Comparison of ENCODE assay signal across 27 mouse cellular contexts in genomic region chr9:66673771-66674170, GRCm38 (mm10). TPM values are rescaled to one million over a fixed set of nuclear protein-coding genes. Genes with fewer than 3 reads are reported as not detected.
A peak's percentile ranks its signal among the peaks of the same experiment; 100 is the strongest.
DNase-seq lines count a peak whose midpoint lies in the region; ATAC-seq and TF ChIP-seq lines count a peak whose summit lies in the region.
"Had no signal": no experiment of that assay in that cellular context is flagged by ENCODE, and none has a peak within 500 bp of the region (broad histone marks: within the 10 kb centered on the region; RNA-seq: fewer than 3 reads in every experiment).

No protein-coding gene starts in this region.

- no peak for DNase-seq in heart, adult 2 months
- peak; percentile 25 for DNase-seq in heart, postnatal 0 days (ENCODE audit: low spot score)
- DNase-seq in heart, postnatal 36 days = no peak
- DNase-seq in Muller cell, postnatal 12 days (ENCODE audit: inconsistent ontology term) = peak; percentile 48
- peak; percentile 30 for DNase-seq in naive thymus-derived CD4-positive, alpha-beta T cell, adult 2 months (ENCODE audit: low read depth)
- no peak for DNase-seq in kidney, postnatal 14 days
- DNase-seq: adrenal gland, adult 2 months; cerebellum, adult 2 months; cerebellum, postnatal 14 days; forebrain, postnatal 0 days; gastrocnemius, postnatal 10 days; kidney, adult 2 months; layer of hippocampus, postnatal 36 days; left cerebral cortex, postnatal 4 days; liver, postnatal 0 days; lung, postnatal 4 days; thymus, postnatal 4 days had no signal

- no peak for ATAC-seq in heart, embryonic 12.5 days (ENCODE audit: insufficient number of reproducible peaks, low FRiP score)
- ATAC-seq in heart, postnatal 0 days (ENCODE audit: insufficient read depth, low read depth) = peak; percentile 49
- ATAC-seq: forebrain, postnatal 0 days; liver, embryonic 12.5 days; liver, postnatal 0 days had no signal

- 0 out of 2 replicates have a peak overlapping the region, but pooled peaks have one; percentile 2 for H3K27ac ChIP-seq in heart, embryonic 12.5 days (ENCODE audit: poor library complexity, severe bottlenecking)
- no peak overlapping the region for H3K27ac ChIP-seq in heart, adult 2 months
- peak overlapping the region; percentile 38 for H3K27ac ChIP-seq in heart, postnatal 0 days (ENCODE audit: low read depth)
- H3K27ac ChIP-seq: forebrain, embryonic 12.5 days; hindbrain, embryonic 14.5 days; kidney, postnatal 0 days; liver, embryonic 12.5 days; midbrain, embryonic 12.5 days; neural tube, embryonic 13.5 days had no signal

- H3K27me3 ChIP-seq in heart, embryonic 12.5 days (replicated peaks) = no peaks in the 10 kb centered on the region
- H3K27me3 ChIP-seq in heart, adult 2 months (ENCODE audit: control insufficient read depth, insufficient read depth, low read length) = no peaks in the 10 kb centered on the region
- no peaks in the 10 kb centered on the region for H3K27me3 ChIP-seq in heart, postnatal 0 days (ENCODE audit: control insufficient read depth, insufficient read depth, low read length)
- H3K27me3 ChIP-seq: forebrain, embryonic 12.5 days; liver, embryonic 12.5 days; megakaryocyte, embryonic 14.5 days; midbrain, embryonic 12.5 days; neural tube, embryonic 13.5 days had no signal

- no peaks in the 10 kb centered on the region for H3K79me2 ChIP-seq in heart, adult 2 months (replicated peaks; ENCODE audit: control insufficient read depth, insufficient read depth, low read length)

- TF ChIP-seq CTCF in heart, adult 2 months (IDR thresholded peaks at IDR 0.05) = no peak
- TF ChIP-seq CTCF in heart, postnatal 0 days (IDR thresholded peaks at IDR 0.05; ENCODE audit: low read depth) = no peak

- intact Hi-C loops in heart, adult 2 months (cut with DNase I) = no loop called here
- intact Hi-C loops in heart, postnatal 36 days (cut with DNase I) = no loop called here

- H3K4me1 ChIP-seq in heart, embryonic 12.5 days (replicated peaks) = peaks cover 19% of the 10 kb centered on the region
- no peaks in the 10 kb centered on the region; the same call in 1 of the 2 replicates for H3K4me1 ChIP-seq in heart, adult 2 months (ENCODE audit: control insufficient read depth, insufficient read depth, low read length)
- H3K4me1 ChIP-seq in heart, postnatal 0 days (ENCODE audit: control insufficient read depth, insufficient read depth) = peaks cover 21% of the 10 kb centered on the region
- H3K4me1 ChIP-seq: forebrain, embryonic 12.5 days; liver, embryonic 12.5 days; midbrain, embryonic 12.5 days; neural tube, embryonic 13.5 days had no signal

- H3K9me3 ChIP-seq in heart, embryonic 12.5 days (replicated peaks) = no peaks in the 10 kb centered on the region; the same call in 1 of the 2 replicates
- no peaks in the 10 kb centered on the region for H3K9me3 ChIP-seq in heart, postnatal 0 days (replicated peaks; ENCODE audit: control insufficient read depth, low read length)
- H3K9me3 ChIP-seq: forebrain, embryonic 12.5 days; liver, embryonic 12.5 days; midbrain, embryonic 12.5 days; neural tube, embryonic 13.5 days had no signal

- H3K36me3 ChIP-seq in heart, embryonic 12.5 days = no peaks in the 10 kb centered on the region
- no peaks in the 10 kb centered on the region for H3K36me3 ChIP-seq in heart, adult 2 months (ENCODE audit: control insufficient read depth, insufficient read depth, low read length)
- H3K36me3 ChIP-seq in heart, postnatal 0 days (replicated peaks; ENCODE audit: control insufficient read depth, insufficient read depth, low read length) = no peaks in the 10 kb centered on the region
- H3K36me3 ChIP-seq: forebrain, embryonic 12.5 days; liver, embryonic 12.5 days; midbrain, embryonic 12.5 days; neural tube, embryonic 13.5 days had no signal

- H3K4me3 ChIP-seq in heart, embryonic 12.5 days = no peak overlapping the region
- H3K4me3 ChIP-seq in heart, adult 2 months = no peak overlapping the region
- H3K4me3 ChIP-seq in heart, postnatal 0 days (ENCODE audit: low read depth, low read length) = no peak overlapping the region
- H3K4me3 ChIP-seq: forebrain, embryonic 12.5 days; liver, embryonic 12.5 days; megakaryocyte, embryonic 14.5 days; midbrain, embryonic 12.5 days; myocyte; neural tube, embryonic 13.5 days had no signal

- TF ChIP-seq EP300 in heart, adult 2 months (IDR thresholded peaks at IDR 0.05; ENCODE audit: insufficient read depth, low read depth, low read length) = no peak
- no peak for TF ChIP-seq EP300 in heart, postnatal 0 days (IDR thresholded peaks at IDR 0.05; ENCODE audit: low read depth)

- WGBS in heart, embryonic 12.5 days = 20% methylated on average over 2 of the region's 2 CpGs
- WGBS in heart, adult 2 months = 44% methylated on average over 2 of the region's 2 CpGs
- WGBS in heart, postnatal 0 days = 7% methylated on average over 2 of the region's 2 CpGs

- no peak overlapping the region for H3K9ac ChIP-seq in heart, embryonic 12.5 days
- no peak overlapping the region for H3K9ac ChIP-seq in heart, adult 2 months (ENCODE audit: low read depth, low read length)
- no peak overlapping the region for H3K9ac ChIP-seq in heart, postnatal 0 days (replicated peaks; ENCODE audit: low read depth, low read length)
- H3K9ac ChIP-seq: forebrain, embryonic 12.5 days; forebrain, postnatal 0 days; hindbrain, embryonic 14.5 days; liver, embryonic 12.5 days; liver, postnatal 0 days; midbrain, embryonic 12.5 days; neural tube, embryonic 13.5 days had no signal

- no peak for TF ChIP-seq POLR2A in heart, adult 2 months (IDR thresholded peaks at IDR 0.05; ENCODE audit: insufficient read depth, low read depth, low read length)

- no peak overlapping the region for H3K4me2 ChIP-seq in heart, embryonic 12.5 days
- H3K4me2 ChIP-seq in heart, postnatal 0 days (ENCODE audit: low read depth, low read length) = no peak overlapping the region
- H3K4me2 ChIP-seq: forebrain, embryonic 12.5 days; hindbrain, embryonic 14.5 days; liver, embryonic 12.5 days; midbrain, embryonic 12.5 days; neural tube, embryonic 13.5 days had no signal

RNA-seq across cellular contexts. Expression of gene Car12, which starts 39.7 kb away (rescaled TPM):
- 0.61 and 0.77 TPM in 2 replicates for polyA plus RNA-seq in heart, embryonic 12.5 days (2016; fragmentation: Nextera tagmentation; extraction: Ambion mirVana)
- not detected for total RNA-seq in heart, adult 2 months (2021)
- not detected in 2 replicates for polyA plus RNA-seq in heart, adult 2 months (2012; rRNA removed)
- 0.27 and 2.5 TPM in 2 replicates for total RNA-seq in heart, postnatal 0 days (2014; rRNA removed; ENCODE audit: low replicate concordance)
- 0.15 and 0.20 TPM in 2 replicates for polyA plus RNA-seq in heart, postnatal 0 days (2015; fragmentation: Nextera tagmentation; extraction: Ambion mirVana)
- not detected for total RNA-seq in heart, postnatal 36 days (2021)
- total RNA-seq: heart, postnatal 25 days had no signal

Comparison
In these comparisons a context has a peak if more than half of its experiments do, and no peak if none do; other contexts are left out.
1. DNase-seq: peak in heart, postnatal 0 days (single experiment), Muller cell, postnatal 12 days (single experiment) and naive thymus-derived CD4-positive, alpha-beta T cell, adult 2 months (single experiment); none in heart, adult 2 months (0 of 2), heart, postnatal 36 days (0 of 2) and kidney, postnatal 14 days (single experiment).